Mouse (Mus musculus): ENCODE results near the gene Cant1.
"Not testable (repeated sequence)": the region's sequence is repeated elsewhere in the genome, so short reads cannot be mapped to it uniquely, and the experiment has no call there.

The Cant1 gene

DNA sequence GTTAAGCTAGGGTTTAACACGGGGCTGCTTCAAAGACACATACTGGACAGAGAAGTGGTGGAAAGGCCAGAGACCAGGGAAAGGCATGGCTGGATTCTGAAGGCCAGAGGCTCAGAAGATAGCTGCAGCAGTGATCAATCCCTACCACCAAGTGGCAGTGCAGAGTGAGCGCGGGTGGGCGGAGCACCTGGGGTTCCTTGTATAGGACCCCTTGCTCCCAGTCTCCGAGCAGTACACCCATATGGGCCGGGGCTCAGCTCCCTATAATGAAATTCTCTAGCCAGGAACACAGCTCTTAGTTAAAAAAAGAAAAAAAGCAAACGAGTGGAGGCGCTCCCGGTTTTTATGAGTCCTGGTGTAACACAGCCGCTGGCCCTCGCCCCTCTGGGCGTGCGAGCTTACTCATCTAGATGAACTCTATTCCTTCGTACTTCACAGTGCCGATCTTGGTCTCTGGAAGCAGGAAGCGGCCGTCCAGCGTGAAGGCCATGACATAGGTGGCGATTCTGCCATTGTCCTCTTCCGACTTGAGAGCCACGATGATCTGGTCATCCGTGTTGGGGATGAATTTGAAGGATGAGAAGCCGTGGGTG is 11.5 kb downstream of the Cant1 start:
- DNase-seq (ENCODE audit: low spot score), result peak; percentile 81

DNA sequence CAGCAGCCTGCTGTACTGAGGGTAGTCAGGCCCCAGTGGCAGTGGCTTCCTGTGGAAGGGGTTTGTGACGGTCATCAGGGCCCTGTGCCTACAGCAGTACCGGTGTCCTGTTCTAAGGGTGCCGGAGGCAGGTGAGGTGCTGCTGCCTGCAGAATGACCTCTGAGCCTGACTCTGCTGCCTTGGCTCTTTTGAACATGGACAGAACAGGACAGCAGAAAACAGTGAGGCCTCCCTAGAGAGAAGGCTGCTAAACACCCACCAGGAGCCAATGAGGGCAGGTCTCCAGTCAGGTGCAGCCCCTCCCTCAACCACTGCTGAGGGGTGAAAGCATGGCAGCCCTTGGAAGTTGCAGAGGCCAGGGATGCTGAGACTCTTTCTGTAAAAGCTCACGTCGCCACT is 12.4 kb downstream of the Cant1 start:
- peak; percentile 37 for DNase-seq (ENCODE audit: low spot score)

DNA sequence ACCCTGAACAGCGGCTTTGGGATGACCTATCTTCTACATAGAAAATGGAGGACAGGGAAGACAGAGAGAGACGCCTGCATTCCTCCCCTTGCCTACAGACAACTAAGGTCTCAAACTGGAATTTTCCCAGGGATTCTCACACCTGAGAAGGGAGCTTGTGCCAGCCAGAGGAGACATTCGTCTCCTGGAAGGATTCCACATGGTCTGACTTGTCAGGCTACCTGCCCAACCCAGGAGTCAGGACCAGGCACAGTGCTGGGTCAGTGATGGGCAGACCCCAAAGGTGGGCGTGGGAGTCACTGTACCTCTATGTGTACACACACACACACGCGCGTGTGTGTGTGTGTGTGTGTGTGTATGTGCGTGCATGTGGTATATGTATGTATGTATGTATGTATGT is 13.6 kb downstream of the Cant1 start:
- DNase-seq (ENCODE audit: low spot score), result peak; percentile 33

DNA sequence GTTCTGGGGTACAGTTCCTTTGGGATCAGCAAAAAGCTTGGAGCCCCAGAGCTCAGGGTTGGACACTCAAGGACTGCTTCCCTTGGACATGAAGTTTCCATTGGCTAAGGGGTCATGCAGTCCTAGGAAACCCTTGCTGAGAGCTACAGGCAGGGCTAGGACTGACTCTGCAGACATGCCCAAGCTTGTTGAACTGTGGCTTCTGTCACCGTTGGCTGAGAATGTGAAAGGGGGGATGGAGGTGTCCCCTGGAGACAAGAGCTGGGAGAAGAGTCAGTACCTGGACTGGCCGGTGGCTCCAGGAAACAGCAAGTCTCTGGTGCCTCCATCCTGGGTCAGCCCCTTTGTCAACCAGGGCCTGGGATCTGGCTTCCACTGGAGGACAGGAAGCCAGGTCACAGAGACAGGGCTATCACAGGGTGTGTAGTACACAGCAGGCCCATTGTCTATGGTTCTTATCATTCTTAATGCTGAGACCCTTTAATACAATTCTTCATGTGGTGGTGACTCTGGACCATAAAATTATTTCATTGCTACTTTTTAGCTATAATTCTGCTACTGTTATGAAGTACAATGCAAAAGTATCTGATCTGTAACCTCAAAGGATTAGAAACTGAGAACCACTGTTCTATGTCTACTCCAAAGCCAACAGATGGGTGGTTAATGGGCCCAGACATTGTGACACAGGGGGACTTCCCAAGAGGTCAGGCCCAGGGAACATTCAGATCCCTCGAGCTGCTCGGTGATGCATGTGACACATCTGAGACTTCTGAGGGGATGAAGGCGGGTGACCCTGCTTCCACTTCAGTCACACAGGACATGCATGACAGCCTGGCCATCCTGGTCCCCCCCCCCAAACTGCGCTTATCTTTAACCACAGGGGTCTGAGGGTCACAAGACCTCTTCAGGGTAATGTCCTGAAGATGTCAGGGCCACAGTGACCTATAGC is 14.7 kb downstream of the Cant1 start:
- DNase-seq (ENCODE audit: low spot score), result peak; percentile 38

DNA sequence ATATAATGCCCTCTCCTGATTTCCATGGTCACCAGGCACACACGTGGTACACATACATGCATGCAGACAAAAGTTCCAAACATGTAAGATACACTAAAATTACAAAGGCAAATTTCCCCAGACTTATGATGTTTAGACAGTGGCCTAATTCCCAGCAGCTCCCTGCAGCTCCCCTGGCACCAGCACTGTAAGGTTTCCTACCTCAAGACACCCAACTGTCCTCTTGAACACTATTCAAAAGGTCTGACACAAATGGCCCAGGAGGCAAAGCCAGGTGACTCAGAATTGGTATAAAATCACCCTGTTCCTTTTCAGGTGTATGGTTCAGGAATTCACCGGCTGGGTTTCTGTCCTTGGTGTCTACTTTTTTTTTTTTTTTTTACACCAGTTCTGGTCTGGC is 15.7 kb downstream of the Cant1 start:
- DNase-seq (ENCODE audit: low spot score), result peak; percentile 22

DNA sequence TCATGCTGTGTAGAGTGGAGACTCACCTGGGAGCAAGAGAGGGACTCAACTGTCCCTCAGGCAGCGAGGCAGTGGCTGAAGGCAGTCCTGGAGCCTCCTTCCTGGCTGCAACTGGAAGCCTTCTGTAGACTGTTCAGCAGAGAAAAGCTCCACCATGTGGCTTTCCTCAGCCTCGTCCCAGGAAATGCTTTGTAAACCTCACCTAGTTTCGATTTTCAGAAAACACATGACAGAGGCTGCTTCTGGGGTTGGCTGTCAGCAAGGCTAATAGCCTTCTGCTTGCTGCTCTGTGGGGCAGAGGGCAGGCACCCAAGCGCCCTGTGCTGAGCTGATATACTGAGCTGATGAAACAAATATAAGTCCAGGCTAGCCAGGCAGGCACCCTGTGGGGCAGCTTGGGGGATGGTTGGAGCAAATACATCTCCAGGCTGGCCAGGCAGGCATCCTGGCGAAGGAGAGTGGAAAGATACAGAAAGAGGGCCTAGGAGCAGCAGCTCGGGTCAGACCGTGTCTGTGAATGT is 17.1 kb downstream of the Cant1 start, which contains the start of gene Lgals3bp:
TSS of gene Lgals3bp (minus strand) at position 333 of the 521 bp plus-strand sequence.
- peak; percentile 53 for DNase-seq (ENCODE audit: low spot score)

DNA sequence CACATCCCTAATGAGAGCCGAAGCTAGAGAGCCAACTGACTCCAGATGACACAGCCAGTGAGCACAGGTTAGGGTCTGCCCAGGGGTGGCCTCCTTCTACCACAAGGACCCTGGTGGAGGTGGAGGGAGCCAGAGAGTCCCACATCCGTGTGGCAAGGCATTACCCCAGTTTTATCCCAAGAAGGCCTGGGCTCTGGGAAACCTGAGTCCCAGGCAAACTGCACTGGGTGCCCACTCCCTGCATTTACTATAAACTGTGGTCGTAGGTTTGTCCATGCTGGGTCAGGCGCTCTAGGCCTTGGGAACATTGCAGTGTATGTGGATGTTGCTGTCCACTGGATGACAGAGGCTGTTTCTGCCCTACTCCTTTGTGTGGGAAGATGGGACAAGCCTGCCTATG is 17.7 kb downstream of the Cant1 start:
- peak; percentile 35 for DNase-seq (ENCODE audit: low spot score)

DNA sequence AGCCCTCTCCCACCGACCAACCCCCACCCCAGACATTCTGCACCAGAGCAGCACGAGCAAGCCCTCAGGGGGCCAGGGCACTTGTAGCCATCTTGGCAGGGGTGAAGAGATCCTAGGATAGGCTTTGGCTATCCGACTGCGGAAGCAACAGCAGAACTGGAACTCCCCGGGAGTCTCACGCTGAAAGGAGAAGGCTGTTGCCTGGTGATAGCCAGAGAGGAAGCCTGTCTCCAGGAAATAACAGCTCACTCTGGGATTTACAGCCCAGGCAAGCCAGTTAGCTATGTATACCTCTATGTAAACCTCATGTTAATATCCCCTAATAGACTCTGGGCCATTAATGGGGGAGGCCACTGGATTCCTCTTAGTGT is 18.3 kb downstream of the Cant1 start:
- peak; percentile 44 for DNase-seq (ENCODE audit: low spot score)

DNA sequence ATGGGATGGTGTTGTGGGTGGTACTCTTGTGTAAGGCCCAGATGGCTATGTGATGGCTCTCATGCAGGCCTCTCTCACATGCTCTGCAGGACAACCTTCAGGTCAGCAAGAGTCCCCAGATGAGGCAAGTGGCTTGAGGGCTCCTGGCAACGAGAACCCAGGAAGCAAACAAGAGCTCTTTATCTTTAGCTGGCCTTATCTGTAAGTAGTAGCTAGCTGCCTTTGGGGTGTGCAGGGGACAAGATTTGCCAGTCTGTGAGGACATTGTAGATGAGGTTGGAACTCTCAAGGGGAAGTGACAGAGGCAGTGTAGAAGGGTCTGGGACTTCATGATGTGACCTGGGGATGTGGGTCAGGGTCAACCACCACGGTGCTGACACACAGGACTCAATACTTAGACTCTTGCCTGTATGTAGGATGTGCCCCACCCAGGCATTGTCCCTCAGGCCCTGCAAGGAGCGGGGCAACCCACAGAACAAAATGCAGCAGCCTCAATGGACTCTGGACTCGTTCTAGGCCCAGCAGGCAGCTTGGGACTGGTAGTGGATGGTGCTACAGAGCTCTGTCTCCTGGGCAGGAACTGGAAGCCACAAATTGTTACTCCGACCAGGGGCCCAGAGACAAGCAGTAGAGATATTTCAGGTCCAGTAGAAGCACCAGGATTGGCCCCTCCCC is 18.9 kb downstream of the Cant1 start:
- peak; percentile 35 for DNase-seq (ENCODE audit: low spot score)

DNA sequence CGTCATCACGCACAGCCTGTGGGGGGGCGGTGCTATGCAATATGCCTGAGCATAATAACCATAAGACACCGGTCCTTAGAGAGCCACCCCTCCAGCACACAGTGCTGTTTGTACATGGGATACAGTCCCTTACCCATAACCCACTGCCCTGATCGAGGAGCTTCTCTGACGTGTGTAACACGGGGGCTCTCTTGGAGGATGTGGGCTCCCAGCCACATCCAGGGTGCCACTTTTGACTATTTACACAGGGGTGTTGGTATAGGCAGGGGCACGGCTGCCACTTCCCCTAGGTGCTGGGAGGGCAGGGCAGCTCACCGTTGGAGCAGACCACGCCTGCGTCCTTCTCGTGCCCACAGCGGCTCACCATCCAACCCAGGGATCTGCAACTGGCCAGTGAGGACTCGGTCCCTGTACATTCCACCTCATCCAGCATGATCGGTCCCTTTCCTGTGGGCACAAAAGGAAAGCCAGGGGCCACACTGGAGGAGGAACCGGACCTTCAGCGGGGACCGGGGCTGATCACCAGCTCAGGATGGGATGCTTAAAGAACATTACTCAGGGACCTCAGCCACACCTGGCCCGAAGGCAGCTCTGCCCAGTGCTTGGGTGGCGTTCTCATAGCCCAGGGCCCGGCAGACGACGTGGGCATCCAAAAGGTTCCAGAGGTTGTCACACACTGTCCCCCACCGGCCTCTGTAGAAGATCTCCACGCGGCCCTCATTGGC is 20.9 kb downstream of the Cant1 start:
- DNase-seq (ENCODE audit: low spot score), result peak; percentile 41

DNA sequence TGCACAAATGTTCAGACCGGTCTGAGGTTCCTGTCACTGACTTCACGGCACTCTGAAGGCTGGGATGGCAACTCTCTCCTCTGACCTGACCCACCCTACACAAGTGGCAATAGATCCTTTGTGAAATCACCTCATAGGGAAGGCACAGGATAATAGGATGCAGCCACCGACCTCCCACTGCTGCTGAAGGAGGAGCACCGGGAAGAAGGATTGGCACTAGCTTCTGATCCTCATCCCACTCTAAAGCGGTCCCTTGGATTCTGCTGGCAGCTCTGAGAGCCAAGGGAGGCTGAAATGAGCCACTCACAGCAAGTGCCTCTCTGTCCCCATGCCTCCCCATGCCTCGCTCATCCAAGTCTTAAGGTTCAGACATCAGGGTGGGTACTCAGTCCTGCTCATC is 24.3 kb downstream of the Cant1 start:
- no peak for DNase-seq (ENCODE audit: low spot score)

DNA sequence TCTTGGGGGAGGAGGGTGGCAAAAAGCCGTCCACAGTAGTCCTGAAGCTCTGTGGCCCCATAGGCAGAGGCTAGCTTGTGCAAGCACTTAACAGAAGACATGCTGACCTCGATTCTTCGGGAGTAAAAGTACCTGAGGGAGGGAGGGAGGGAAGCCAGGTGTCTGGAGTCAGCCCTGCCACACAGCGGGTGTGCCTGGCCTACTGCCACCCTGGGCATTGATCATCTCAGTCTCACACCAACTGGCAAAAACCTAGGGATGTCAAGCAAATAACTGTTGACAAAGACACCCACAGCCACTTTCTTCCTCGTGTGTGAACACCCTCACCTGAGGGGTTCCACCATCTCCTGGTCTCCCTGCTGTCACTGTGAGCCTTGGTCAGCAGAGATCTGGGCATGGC is 24.9 kb downstream of the Cant1 start:
- DNase-seq (ENCODE audit: low spot score), result no peak

DNA sequence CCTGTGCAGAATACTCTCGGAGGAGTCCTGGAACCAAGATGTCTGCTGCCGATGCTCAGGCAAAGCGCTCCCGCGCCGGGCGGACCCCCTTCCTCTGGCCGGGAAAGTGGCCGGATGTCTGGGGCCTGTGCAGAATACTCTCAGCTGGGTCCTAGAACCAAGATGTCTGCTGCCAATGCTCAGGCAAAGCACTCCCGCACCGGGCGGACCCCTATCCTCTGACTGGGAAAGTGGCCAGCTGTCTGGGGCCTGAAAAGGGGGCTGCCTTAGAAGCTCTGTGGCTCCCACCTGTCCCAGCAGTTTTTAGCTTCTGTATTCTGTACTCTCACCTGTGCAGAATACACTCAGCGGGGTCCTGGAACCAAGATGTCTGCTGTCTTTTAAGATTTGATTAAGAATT is 31.1 kb downstream of the Cant1 start:
- peak; percentile 37 for DNase-seq (ENCODE audit: low spot score)

DNA sequence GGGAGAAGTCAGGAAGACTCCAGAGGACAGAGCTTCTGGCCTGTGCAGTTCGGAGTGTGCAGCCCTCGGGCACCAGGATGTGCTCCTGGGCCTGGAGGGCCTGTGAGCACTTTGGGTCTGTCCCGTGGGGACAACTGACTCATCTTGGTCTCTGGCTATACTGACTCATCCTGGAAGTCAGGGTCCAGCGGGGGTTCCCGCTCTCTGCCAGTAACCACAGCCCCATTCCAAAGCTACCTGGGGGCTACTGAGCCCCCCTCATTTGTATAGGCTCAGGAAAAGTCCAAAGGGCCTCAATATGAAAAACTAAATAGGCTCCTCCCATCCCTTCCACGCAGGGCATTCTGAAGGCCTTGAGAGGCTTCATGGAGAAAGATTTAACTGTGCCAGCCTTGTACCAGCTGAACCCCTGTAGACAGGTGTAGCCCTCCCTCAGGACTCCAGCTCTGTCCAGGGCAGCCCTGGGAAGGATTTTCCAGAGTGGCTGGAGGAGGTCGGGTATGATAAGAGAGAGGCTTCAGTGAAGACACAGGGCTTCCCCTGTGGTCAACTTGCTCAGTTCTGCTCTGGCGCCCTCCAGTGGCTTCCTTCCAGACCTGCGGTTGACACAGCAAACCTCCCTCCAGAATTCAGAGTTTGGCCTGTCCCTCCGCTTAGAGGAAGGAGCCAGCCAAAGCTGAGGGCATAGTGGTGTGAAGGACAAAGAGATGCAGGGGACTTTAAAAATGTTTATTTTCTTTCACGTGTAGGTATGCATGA is 39.5 kb downstream of the Cant1 start:
- peak; percentile 96 for DNase-seq (ENCODE audit: low spot score)

DNA sequence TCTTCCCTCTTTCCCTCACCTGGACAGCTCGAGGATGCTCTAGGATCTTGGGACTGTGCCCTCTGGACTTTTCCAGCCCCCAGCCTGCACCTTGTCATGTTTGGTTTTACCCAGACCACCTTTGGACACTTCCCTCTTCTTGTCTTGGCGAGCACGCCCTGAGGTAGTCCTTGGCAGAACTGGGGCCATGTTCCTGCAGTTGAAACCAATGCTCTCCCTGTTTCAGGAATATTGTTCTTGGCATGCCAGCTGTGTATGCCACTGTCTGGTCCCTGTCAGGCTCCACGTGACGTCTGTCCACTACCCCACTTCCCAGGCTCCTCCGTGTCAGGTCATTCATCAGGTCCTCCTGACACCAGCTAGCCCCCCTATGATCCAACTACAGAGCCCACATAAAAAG is 40.2 kb downstream of the Cant1 start:
- peak; percentile 35 for DNase-seq (ENCODE audit: low spot score)

DNA sequence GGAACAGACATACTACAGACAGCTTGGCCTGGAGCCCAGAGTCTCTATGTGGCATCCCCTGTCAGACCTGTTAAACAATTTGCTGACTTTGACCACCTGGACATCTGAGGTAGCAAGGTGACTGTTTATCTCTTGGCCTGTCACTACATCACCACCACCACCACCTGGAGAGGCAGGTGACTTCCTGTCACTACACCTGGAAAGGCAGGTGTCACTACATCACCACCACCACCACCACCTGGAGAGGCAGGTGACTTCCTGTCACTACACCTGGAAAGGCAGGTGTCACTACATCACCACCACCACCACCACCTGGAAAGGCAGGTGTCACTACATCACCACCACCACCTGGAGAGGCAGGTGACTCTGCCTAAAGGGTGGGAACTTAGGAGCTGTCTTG is 42.6 kb downstream of the Cant1 start:
- not testable (repeated sequence) for DNase-seq (ENCODE audit: low spot score)

DNA sequence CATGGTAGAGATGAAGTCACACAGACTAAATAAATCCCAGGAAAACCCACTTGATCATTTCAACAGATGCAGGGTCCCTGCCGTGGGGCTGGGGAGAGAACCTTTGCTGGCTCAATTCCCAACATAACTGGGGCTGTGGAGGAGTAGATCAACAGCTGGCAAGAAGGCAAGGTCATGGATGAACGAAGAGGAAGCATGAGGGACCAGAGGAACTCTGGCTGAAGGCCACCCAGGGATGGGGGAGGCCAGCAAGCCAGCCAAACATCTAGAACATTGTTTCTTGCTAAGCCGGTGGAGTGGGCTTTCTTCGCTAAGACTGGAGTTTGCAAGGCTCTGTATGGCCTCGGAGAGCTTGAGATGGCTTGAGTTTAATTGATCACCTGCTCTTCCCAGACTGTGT is 43.0 kb downstream of the Cant1 start:
- DNase-seq (ENCODE audit: low spot score), result peak; percentile 76

DNA sequence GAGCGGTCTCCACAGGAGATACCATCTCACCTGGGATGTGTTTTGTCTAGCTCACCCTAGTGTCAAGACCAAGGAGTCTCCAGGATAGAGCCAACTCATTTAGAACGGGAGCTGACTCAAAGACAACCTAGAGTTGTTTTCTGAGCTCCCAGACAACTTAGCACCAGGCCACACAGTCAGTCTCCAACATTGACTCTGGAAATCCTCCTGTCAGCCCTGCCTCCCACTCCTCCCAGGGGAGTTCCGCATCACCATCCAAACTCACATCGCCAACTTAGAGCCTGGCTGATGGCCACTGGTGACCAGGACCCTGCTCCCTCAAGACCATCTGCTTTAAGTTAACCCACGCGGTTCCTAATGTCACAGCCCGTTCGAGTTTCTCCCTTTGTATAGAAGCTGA is 43.4 kb downstream of the Cant1 start:
- peak; percentile 41 for DNase-seq (ENCODE audit: low spot score)

DNA sequence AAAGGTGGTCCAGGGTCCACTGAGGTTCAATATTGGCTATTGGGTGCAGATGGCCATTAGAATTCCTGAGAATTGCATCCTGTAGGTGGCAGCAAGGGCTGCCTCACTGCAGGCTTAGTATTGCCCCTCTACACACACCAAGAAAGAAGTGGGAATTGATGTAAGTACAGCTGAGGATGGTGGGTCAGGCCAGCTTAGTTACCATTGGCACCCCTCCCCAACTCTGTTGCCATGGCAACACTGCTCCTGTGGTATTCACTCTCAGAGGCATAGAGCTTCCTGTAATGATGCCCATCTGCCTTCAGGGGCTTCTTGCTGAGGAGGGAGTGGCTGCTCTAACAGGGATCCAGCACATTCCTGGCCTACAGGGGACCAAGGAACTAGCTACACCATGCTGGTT is 43.9 kb downstream of the Cant1 start:
- DNase-seq (ENCODE audit: low spot score), result peak; percentile 38

DNA sequence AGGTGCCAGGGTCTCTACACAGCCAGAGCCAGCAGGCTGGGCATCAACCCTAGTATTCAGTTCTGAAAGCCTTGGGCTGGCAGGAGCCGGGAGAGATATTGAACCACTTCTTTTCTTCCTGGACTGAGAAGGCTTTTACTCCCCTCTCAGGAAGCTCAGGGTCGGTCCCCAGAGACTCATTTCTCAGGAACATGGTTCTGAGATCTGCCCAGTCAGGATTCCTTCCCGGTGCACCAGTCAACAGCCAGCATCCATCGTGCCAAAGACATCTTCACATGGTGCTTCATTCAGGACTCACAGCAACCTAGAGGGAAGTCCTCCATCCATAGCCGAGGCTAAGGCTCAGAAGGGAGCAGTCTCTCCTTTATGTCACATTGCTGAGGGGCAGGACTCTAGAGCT is 44.4 kb downstream of the Cant1 start:
- no peak for DNase-seq (ENCODE audit: low spot score)

DNA sequence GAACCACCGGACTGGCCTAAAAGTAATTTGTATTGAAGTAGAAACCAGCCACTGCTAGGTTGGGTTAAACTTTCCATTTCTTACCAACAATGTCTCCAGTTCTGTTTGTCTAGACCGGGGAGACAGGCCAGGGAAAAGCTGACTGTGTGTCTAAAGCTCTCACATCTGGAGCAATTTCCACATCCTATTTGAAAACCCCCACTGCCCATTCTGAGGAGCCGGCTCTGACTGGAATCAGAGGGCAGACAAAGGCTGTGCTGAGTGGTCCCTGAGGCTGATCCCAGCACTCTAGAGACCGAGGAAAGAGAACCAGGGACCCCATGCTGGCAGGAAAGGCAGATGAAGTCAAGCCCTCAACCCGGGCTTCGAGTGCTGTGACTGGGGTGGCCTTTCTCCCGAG is 46.2 kb downstream of the Cant1 start:
- DNase-seq (ENCODE audit: low spot score), result peak; percentile 33

Measured in testis, postnatal 10 days (tissue).